Mouse (Mus musculus) limb, embryonic 11.5 days (tissue): ENCODE results near the gene 1110008L16Rik. TPM values are rescaled to one million over a fixed set of nuclear protein-coding genes. Genes with fewer than 3 reads are reported as not detected.
"Not testable (repeated sequence)": the region's sequence is repeated elsewhere in the genome, so short reads cannot be mapped to it uniquely, and the experiment has no call there.

Source experiments
- ATAC-seq: fragments of 200-750 bp; cut with Nextera tagmentation; 2 replicates; pipeline ENCODE4 v1.8.0; 2017; ENCODE audit warnings: low read depth; ENCODE audit not compliant: insufficient number of reproducible peaks, low FRiP score, low TSS enrichment
- DNase-seq: peaks from one replicate; pipeline ENCODE4 v3.0.0-alpha.2; 2015; ENCODE audit warnings: low spot score
- H3K27ac ChIP-seq: fragments of 300-500 bp; sonication (generic); replicated peaks from 2 replicates; pipeline ENCODE4 v1.5.1; 2014; ENCODE audit warnings: low read depth, mild to moderate bottlenecking, low read length
- H3K27me3 ChIP-seq: fragments of 300-500 bp; sonication (generic); 2 replicates; pipeline ENCODE4 v1.6.1; 2014; ENCODE audit warnings: mild to moderate bottlenecking, low read length, mixed read lengths; ENCODE audit not compliant: control insufficient read depth, insufficient read depth
- H3K36me3 ChIP-seq: fragments of 300-500 bp; sonication (generic); 2 replicates; pipeline ENCODE4 v1.6.1; 2014; ENCODE audit warnings: mild to moderate bottlenecking, low read length, moderate library complexity, mixed read lengths; ENCODE audit not compliant: control insufficient read depth, insufficient read depth
- H3K4me1 ChIP-seq: fragments of 300-500 bp; sonication (generic); 2 replicates; pipeline ENCODE4 v1.6.1; 2014; ENCODE audit warnings: low read length, mixed read lengths; ENCODE audit not compliant: control insufficient read depth, insufficient read depth
- H3K4me2 ChIP-seq: fragments of 300-500 bp; sonication (generic); 2 replicates; pipeline ENCODE4 v1.6.1; 2014; ENCODE audit warnings: low read depth, mild to moderate bottlenecking, moderate library complexity; ENCODE audit not compliant: severe bottlenecking
- H3K4me3 ChIP-seq: fragments of 300-500 bp; sonication (generic); 2 replicates; pipeline ENCODE4 v1.5.1; 2014; ENCODE audit warnings: low read depth, low read length
- H3K9ac ChIP-seq: fragments of 300-500 bp; sonication (generic); 2 replicates; pipeline ENCODE4 v1.6.1; 2014; ENCODE audit warnings: mild to moderate bottlenecking, low read length
- H3K9me3 ChIP-seq: fragments of 300-500 bp; sonication (generic); 2 replicates; pipeline ENCODE4 v1.6.1; 2016; ENCODE audit warnings: low read length; ENCODE audit not compliant: control insufficient read depth
- WGBS: fragments of 180-500 bp; shearing (Covaris S2); extraction: QIAGEN DNeasy Blood & Tissue Kit; methylation state at CpG from one replicate; pipeline ENCODE4 v1.1.7; 2014; 5-methylcytosine and 5-hydroxymethylcytosine counted together
- polyA plus RNA-seq: library from polyadenylated mRNA; unstranded; fragments of >200 nt; fragmentation: Nextera tagmentation; extraction: Ambion mirVana; gene quantifications from 2 replicates; pipeline ENCODE4 v1.2.1, GENCODE M21; 2014

Gene 1110008L16Rik
- polyA plus RNA-seq, 1 experiment from 2014 or later, result 17.1 TPM

GRCm38 (mm10) chr12:55392120-55392519, 92.7 kb downstream of the 1110008L16Rik start:
- ATAC-seq (no peak), DNase-seq (no peak)
- no peaks in the 10 kb centered on the region for H3K4me1 ChIP-seq
- no peak overlapping the region for H3K4me3 ChIP-seq
- no peak overlapping the region for H3K9ac ChIP-seq
- H3K27ac ChIP-seq, result no peak overlapping the region
- H3K36me3 ChIP-seq, result no peaks in the 10 kb centered on the region
- H3K4me2 ChIP-seq, result no peak overlapping the region
- H3K27me3 ChIP-seq, result no peaks in the 10 kb centered on the region
- no peaks in the 10 kb centered on the region for H3K9me3 ChIP-seq

GRCm38 (mm10) chr12:55392733-55393577, 93.6 kb downstream of the 1110008L16Rik start:
- Histone ChIP-seq H3K27ac (no peak overlapping the region), H3K27me3 (no peaks in the 10 kb centered on the region), H3K4me3 (no peak overlapping the region), H3K4me2 (no peak overlapping the region), H3K36me3 (no peaks in the 10 kb centered on the region), H3K9me3 (no peaks in the 10 kb centered on the region), H3K4me1 (no peaks in the 10 kb centered on the region; the same call in 1 of the 2 replicates), H3K9ac (no peak overlapping the region)
- WGBS, result 83% methylated on average over 11 of the region's 11 CpGs
- DNase-seq, result no peak
- no peak for ATAC-seq

DNA sequence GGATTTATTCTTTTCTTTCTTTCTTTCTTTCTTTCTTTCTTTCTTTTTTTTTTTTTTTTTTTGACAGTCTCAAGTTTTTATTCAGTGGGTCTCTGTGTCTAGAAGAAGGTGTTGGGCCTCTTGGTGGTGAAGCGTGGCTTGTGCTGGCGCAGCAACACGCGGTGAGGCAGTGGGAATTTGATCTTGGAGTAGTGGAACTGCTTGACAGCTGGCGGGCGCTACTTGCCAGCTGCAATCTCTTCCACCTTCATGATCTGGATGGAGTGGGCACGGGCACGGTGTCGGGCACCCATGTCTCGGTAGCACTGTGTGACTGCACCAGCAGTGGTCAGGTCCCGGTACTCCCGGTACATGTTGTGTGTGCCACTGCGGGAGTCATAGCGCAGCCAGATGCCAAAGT, 96.2 kb downstream of the 1110008L16Rik start:
- H3K4me2 ChIP-seq, DNase-seq, ATAC-seq, H3K36me3 ChIP-seq, H3K27ac ChIP-seq, H3K9ac ChIP-seq, H3K27me3 ChIP-seq, H3K4me3 ChIP-seq, H3K9me3 ChIP-seq, H3K4me1 ChIP-seq: not testable (repeated sequence)
- 90% methylated on average over 14 of the region's 14 CpGs for WGBS

GRCm38 (mm10) chr12:55396536-55396935, 97.2 kb downstream of the 1110008L16Rik start:
- Histone ChIP-seq H3K9me3 (no peaks in the 10 kb centered on the region), H3K4me1 (peaks cover 6% of the 10 kb centered on the region; the same call in 1 of the 2 replicates)
- WGBS, result 93% methylated on average over 4 of the region's 4 CpGs

GRCm38 (mm10) chr12:55397544-55398239, 98.3 kb downstream of the 1110008L16Rik start:
- Histone ChIP-seq H3K9ac (peak overlapping the region; percentile 86), H3K27ac (peak overlapping the region; percentile 84; the same call in 1 of the 2 replicates), H3K4me3 (peak overlapping the region; percentile 83), H3K4me1 (peaks cover 6% of the 10 kb centered on the region; the same call in 1 of the 2 replicates), H3K27me3 (no peaks in the 10 kb centered on the region), H3K4me2 (peak overlapping the region; percentile 86), H3K36me3 (no peaks in the 10 kb centered on the region), H3K9me3 (no peaks in the 10 kb centered on the region)
- 73% methylated on average over 9 of the region's 9 CpGs for WGBS
- no peak for ATAC-seq
- DNase-seq, result no peak

More at GRCm38 (mm10) chr12:55396536-55396935, 97.2 kb downstream of the 1110008L16Rik start:
- DNase-seq (no peak), ATAC-seq (no peak)
- no peak overlapping the region for H3K9ac ChIP-seq
- no peaks in the 10 kb centered on the region for H3K36me3 ChIP-seq
- H3K27ac ChIP-seq, result no peak overlapping the region
- no peak overlapping the region for H3K4me2 ChIP-seq
- no peak overlapping the region for H3K4me3 ChIP-seq
- no peaks in the 10 kb centered on the region for H3K27me3 ChIP-seq

DNA sequence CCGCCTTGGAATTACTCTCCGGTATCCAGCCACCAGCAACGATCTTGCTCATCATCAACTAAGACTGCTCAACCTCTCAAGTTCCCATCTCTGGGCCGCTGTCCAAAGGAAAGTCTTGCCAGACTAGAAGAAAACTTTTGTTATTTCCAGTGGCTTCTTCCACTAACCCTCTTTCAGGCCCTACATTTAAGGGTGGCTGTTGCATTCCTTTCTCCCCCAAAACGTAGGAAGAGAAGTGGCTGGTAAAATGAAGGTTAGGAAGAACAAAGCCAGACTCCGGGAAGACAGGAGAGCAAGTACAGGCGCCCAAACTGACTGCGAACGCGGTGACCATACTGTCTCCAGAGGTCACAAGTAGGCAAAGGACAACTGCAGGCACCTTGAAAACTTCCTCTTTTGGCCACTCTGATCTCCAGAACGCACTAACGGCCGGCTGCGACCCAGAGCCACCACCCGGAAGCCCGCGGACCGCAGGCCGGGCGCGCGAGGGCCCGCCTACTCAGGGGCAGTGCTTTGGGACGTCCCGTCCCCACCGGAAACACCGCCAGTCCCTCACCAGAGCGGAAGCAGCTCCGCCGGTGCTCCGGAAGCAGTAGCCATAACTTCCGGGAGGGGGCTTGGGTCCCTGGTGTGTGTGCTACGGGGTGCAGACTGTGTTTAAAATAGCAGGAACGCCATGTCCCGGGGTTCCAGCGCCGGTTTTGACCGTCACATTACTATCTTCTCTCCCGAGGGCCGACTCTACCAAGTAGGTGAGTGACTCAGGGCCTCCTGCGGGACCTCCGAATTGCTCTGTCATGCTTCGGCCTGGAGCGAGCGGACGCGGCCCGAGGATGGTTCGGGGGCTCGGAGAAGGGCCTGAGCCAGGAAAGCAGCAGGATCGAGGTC, 99.1 kb downstream of the 1110008L16Rik start:
- WGBS, result 1% methylated on average over 51 of the region's 51 CpGs
- H3K4me1 ChIP-seq, result peaks cover 6% of the 10 kb centered on the region; the same call in 1 of the 2 replicates
- peak overlapping the region; percentile 86 for H3K4me2 ChIP-seq
- H3K27me3 ChIP-seq, result no peaks in the 10 kb centered on the region
- peak overlapping the region; percentile 86 for H3K9ac ChIP-seq
- H3K4me3 ChIP-seq, result peak overlapping the region; percentile 83
- peak; percentile 96 for ATAC-seq
- no peaks in the 10 kb centered on the region for H3K9me3 ChIP-seq
- H3K36me3 ChIP-seq, result no peaks in the 10 kb centered on the region
- H3K27ac ChIP-seq, result peak overlapping the region; percentile 84
- peak; percentile 95 for DNase-seq

DNA sequence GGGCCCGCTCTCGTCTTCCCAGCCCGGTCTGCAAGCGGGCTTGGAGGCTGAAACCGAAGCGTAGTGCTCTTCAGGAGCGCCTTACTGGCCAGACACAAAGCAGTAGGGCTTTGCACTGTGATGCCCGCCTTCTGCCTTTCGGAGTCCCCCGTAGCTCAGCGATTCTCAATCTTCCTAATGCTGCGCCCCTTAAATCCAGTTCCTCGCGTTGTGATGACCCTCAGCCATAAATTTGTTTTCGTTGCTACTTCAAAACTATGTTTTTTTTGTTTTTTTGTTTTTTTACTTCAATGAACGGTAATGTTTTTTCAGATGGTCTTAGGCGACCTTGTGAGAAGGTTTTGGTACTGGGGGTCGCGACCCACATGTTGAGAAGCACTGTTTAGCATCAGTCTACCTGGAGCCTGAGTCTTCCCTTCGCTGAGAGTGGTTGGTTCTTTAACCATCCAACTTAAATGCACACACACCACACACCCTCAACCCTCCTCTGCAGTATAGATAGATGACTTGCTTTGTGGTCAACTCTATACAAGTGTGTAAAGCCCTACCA, 99.8 kb downstream of the 1110008L16Rik start:
- WGBS, result 1% methylated on average over 20 of the region's 20 CpGs
- no peak for ATAC-seq

More for the DNA sequence above, 99.8 kb downstream of the 1110008L16Rik start:
- H3K27ac ChIP-seq, result no peak overlapping the region
- H3K4me2 ChIP-seq, result peak overlapping the region; percentile 86
- H3K9ac ChIP-seq, result peak overlapping the region; percentile 86
- H3K36me3 ChIP-seq, result no peaks in the 10 kb centered on the region; the same call in 1 of the 2 replicates
- H3K4me3 ChIP-seq, result peak overlapping the region; percentile 83
- no peaks in the 10 kb centered on the region for H3K27me3 ChIP-seq
- no peak for DNase-seq
- peaks cover 6% of the 10 kb centered on the region; the same call in 1 of the 2 replicates for H3K4me1 ChIP-seq
- H3K9me3 ChIP-seq, result no peaks in the 10 kb centered on the region
